Mouse (Mus musculus): Measurements from ENCODE around the gene Fam177a.
A peak's percentile ranks its signal among the peaks of the same experiment; 100 is the strongest.
"Not testable (repeated sequence)": the region's sequence is repeated elsewhere in the genome, so short reads cannot be mapped to it uniquely, and the experiment has no call there.

Fam177a gene

DNA sequence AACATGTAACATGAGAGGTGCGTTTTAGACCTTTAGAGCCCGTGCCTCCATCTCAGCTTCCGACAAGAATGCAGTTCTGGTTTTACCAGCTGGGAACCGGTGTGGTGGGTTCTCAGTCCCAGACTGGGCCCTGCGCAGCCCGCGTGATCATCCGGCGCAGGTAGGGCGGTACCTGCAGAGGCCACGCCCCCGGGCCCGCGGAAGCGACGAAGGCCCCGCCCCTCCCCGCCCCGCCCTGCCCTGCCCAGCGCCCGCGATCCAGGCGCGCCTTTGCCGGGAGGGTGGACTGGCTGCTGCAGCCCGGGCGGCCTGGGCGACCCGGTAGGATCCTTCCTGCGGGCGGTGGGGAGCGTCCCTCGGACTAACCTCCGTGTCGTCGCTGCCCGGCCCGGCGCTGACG is at the start of gene Fam177a:
TSS of gene Fam177a (plus strand) at position 228 of the 400 bp plus-strand sequence.
- DNase-seq, result not testable (repeated sequence)

DNA sequence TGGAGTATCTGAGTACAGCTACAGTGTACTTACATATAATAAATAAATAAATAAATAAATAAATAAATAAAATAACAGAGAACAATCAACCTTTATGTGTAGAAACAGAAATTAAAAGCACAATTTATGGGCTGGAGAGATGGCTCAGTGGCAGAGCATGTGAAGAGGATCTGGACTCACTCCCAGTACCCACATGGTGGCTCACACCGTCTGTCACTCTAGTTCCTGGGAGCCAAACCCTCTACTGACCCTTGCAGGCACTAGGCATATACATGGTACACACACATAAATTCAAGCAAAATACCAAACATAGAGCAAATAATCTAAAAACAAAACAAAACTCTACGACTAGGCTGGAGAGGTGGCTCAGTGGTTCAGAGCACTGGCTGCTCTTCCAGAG is 49.0 kb upstream of the Fam177a start:
- no peak for DNase-seq

DNA sequence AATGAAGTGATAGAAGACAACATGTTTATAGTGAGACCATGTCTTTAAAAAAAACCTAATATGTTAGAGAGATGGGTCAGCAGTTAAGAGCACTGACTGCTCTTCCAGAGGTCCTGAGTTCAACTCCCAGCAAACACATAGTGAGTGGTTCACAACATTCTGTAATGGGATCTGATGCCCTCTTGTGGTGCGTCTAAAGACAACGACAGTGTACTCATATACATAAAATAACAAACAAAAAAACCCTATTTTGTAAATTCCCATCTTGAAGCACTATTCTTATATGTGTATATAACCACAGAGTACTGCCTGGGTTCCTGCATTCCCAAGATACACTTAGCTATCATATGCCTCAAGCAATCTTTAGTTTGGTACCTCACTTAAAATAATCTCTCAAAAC is 45.6 kb upstream of the Fam177a start:
- DNase-seq, result not testable (repeated sequence)

DNA sequence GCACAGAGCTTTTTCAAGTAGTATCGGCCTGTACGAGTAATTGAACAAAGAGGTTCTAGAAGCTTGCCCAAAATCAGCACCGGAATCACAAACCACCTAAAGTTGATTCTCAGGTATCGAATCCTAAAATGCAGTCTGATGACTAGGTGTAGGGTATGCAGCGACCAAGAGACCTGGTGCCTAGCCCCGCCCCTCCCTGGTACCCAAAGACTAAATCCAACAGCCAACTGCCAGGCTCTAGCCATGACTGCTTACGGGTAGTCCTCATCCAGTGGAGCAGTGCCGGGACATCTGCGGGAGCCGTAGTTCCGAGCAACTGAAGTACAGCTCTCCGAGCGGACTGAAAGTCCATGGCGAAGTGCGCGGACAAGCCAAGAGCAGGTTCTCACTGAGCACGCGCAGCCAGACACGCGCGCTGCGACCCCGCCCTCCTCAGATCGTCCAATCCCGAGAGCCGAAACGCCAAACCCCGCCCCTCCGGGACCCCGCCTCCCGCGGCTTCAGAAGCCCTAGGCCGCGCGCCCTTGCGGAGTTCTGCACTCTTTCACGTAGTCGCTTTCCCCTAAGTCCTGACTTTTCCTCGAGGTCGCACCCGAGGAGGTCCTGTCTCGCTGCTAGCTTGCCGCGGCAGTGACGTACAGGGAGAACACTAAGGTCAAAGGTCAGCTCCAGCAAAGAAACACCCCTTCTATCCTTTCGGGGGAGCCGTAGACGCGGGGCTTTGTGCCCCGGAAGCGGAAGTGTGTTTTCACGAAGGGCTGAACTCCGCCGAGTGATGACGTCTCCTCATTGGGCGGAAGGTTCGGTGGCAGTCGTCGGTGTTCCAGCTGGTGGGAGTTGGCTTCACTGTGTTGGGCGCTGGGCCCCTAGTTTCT is 44.3 kb upstream of the Fam177a start, which contains the start of the genes 2700097O09Rik and Srp54a:
TSS of gene 2700097O09Rik (minus strand) at position 385 of the 875 bp plus-strand sequence.
TSS of gene Srp54a (plus strand) at position 537 of the 875 bp plus-strand sequence.
- DNase-seq, result peak; percentile 97

DNA sequence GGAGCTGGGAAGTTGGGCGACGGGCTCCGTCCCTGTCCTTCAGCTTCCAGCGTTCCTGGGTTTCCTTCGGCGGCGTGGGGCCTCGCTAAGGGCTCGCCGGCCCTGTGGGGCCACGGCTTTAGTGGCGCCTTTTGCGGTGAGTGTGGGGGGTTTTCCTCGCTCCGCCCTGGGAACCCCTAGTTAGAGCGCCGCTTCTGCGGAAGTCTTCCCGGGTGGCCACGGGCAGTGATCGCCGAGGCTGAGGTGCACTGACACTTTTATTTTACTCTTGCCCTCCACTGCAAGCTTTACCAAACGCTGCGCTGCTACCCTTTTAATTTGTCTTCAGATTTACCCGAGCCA is 43.7 kb upstream of the Fam177a start:
- DNase-seq, result not testable (repeated sequence)

DNA sequence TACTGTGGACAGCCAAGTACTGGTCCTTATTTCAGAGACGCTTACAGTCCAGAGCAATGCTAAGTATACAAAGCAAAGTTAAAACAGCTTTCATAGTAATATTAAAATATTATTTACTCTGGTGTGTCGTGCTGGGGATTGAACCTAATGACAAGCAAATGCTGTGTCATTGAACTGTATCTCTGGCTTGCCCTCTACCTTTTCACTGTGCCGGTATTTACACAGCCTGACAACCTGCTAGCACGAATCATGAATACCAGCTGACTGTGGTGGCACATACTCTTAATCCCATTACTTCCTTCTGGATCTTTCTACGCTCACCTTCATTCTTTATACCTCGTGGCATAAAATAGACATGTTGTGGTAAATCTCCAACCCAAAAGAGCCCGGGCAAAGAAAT is 32.1 kb upstream of the Fam177a start:
- DNase-seq, result not testable (repeated sequence)

DNA sequence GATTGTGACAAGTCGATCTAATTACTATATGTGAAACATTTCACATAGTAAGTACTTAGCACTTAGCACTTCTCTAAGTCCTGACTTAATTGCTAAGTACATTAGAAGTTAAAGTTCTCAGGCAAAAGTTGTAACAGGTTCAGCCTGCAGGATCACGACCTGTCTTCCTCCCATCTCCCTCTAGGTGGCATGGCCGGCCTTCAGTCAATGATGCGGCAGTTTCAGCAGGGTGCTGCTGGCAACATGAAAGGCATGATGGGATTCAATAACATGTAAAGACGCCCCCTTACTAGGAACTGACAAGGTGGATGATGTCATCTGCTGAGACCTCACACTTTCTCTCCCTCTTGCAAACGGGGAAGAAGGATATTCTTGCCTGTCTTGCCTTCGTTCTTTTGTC is 11.7 kb upstream of the Fam177a start:
- not testable (repeated sequence) for DNase-seq

DNA sequence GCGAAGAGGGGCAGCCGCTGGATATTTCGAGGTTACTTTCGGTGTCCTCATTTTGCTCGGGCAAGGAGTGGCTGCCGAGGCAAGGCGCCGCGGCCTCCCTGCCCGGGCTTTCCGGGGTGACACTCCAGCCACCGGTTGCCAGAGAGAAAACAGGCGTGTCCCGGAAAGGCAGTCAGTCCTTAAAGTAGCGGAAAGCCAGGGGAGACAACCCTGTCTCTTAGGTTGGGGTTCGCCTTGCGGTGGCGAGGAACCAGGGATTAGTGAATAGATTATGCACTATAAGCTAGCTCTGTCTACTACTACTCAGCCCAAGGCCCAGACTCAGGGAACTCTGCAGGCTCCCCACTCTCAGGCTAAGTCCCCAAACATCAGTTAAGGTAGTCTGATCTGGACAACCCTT is 462 bp downstream of the Fam177a start:
- not testable (repeated sequence) for DNase-seq

DNA sequence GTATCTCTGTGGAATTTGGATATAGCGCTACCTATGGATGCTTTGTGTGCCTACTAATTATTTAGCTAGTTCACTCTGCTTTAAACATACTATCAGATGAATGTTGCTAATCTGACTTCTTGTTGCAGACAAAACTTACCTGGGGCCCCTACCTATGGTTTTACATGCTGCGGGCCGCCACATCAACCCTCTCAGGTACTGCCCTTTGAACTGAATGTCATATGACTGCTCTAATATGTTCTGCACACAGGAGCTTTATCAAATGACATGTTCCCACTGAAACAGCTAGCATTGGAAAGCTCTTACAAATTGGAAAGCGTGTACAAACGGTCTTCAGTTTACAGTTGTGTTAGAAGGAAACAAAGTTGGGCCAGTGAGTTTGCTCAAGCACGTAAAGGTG is 11.3 kb downstream of the Fam177a start:
- DNase-seq, result not testable (repeated sequence)

DNA sequence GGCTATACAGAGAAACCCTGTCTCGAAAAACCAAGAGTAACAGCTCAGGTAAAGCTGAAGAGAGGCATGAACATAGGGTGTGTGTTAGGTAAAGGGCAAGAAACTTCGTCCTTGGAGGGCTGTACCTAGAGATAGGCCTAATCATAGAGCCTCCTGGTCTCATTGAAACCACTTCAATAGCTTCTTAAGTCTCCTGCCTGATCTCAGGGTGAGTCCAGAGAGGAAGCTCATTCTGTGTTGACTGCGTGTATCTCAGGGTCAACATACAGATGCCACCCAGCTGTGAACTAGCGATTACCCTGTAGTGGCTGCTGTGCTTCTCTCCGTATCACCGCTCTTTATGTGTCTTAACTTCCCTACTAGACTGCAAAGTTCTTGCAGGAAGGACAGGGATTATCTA is 13.6 kb downstream of the Fam177a start:
- DNase-seq, result not testable (repeated sequence)

DNA sequence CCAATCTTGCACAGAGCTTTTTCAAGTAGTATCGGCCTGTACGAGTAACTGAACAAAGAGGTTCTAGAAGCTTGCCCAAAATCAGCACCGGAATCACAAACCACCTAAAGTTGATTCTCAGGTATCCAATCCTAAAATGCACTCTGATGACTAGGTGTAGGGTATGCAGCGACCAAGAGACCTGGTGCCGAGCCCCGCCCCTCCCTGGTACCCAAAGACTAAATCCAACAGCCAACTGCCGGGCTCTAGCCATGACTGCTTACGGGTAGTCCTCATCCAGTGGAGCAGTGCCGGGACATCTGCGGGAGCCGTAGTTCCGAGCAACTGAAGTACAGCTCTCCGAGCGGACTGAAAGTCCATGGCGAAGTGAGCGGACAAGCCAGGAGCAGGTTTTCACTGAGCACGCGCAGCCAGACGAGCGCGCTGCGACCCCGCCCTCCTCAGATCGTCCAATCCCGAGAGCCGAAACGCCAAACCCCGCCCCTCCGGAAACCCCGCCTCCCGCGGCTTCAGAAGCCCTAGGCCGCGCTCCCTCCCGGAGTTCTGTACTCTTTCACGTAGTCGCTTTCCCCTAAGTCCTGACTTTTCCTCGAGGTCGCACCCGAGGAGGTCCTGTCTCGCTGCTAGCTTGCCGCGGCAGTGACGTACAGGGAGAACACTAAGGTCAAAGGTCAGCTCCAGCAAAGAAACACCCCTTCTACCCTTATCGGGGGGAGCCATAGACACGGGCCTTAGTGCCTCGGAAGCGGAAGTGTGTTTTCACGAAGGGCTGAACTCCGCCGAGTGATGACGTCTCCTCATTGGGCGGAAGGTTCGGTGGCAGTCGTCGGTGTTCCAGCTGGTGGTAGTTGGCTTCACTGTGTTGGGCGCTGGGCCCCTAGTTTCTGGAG is 30.5 kb downstream of the Fam177a start, which contains the start of gene Srp54b:
TSS of gene Srp54b (plus strand) at position 546 of the 890 bp plus-strand sequence.
- not testable (repeated sequence) for DNase-seq

DNA sequence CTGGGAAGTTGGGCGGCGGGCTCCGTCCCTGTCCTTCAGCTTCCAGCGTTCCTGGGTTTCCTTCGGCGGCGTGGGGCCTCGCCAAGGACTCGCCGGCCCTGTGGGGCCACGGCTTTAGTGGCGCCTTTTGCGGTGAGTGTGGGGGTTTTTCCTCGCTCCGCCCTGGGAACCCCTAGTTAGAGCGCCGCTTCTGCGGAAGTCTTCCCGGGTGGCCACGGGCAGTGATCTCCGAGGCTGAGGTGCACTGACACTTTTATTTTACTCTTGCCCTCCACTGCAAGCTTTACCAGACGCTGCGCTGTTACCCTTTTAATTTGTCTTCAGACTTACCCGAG is 31.1 kb downstream of the Fam177a start:
- DNase-seq, result not testable (repeated sequence)

DNA sequence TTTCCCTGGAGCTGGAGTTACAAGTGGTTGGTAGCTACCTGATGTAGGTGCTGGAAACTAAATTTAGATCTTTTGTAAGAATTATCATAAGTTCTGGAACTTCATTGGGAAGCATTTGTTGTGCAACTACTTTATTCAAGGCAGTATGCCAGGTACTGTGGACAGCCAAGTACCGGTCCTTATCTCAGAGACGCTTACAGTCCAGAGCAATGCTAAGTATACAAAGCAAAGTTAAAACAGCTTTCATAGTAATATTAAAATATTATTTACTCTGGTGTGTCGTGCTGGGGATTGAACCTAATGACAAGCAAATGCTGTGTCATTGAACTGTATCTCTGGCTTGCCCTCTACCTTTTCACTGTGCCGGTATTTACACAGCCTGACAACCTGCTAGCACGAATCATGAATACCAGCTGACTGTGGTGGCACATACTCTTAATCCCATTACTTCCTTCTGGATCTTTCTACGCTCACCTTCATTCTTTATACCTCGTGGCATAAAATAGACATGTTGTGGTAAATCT is 42.8 kb downstream of the Fam177a start:
- not testable (repeated sequence) for DNase-seq

DNA sequence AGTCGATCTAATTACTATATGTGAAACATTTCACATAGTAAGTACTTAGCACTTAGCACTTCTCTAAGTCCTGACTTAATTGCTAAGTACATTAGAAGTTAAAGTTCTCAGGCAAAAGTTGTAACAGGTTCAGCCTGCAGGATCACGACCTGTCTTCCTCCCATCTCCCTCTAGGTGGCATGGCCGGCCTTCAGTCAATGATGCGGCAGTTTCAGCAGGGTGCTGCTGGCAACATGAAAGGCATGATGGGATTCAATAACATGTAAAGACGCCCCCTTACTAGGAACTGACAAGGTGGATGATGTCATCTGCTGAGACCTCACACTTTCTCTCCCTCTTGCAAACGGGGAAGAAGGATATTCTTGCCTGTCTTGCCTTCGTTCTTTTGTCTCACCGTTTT is 63.4 kb downstream of the Fam177a start:
- not testable (repeated sequence) for DNase-seq

DNA sequence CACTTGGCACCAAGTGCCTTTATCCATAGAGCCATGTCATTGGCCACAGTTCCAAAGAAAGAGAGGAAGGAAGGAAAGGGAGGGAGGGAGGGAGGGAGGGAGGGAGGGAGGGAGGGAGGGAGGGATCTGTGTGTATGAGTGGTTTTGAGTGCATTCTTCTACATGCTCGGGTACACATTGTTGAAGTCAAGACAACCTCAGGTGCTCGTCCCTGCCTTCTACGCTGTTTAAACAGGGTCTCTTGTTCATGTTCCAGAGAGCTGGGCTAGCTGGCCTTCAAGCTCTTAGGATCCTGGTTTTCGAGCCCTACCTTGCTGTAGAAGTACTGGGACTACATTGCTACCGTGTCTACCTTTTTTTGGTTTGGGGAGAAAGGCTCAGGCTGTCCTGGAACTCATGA is 64.9 kb downstream of the Fam177a start:
- not testable (repeated sequence) for DNase-seq
